Mouse (Mus musculus) liver, adult (tissue): ENCODE measurements around the gene Lypd6b.

Source experiments
- GATA4 ChIP-seq: IDR thresholded peaks from 2 replicates; pipeline ENCODE4 v1.6.1; 2014; ENCODE audit warnings: mild to moderate bottlenecking, low read length; ENCODE audit not compliant: insufficient replicate concordance

The Lypd6b gene

DNA sequence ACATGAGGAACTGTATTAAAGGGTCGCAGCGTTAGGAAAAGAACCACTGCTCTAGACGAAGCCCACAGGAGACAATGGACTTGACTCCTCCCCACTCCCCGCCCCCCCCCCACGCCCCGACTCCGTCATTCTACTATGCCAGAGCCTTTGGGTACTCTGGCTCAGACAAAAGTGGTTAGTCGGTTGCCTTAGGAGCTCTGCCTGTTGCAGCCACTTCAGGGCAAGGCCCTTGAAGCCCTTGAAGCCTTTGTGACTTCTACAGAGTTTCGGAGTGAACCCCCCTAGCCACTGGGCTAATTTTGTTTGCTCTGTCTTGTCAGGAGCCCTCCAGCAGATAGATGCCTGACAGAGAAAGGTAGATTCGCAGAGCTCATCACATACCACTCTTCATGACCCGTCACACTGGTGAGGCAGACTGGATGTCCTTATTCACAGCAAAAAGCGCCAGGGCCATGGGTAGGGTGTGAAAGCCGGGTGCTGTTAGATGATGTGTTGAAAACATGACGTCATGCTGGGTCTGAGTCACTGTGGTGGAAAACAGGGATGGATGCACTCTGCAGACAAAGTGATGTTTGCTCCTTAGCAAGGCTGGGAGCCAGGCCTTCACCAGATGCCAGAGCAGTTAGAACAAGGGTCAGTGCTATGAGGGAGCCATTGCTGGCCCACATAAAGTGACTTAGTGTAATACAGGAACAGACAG, 10.1 kb downstream of the Lypd6b start:
- no peak for TF ChIP-seq GATA4

DNA sequence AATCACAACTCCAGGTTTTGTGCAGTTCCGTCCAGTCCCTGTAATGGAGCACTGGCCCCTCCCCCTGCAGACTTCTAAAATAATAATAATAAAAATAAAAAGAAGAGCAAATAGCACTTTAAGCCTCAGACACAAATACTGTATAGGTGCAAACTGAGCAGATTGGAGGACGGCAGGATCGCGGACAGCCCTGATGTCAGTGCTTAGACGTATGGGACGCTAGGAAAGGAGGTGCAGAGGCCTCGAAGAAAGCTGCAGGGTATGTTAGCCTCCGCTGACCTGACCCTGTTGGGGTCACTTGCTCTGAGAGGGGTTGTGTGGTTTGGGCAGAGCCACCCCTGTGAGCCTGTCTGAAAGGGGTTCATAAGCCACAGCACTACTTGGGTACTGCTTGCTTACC, 17.0 kb downstream of the Lypd6b start:
- no peak for TF ChIP-seq GATA4

DNA sequence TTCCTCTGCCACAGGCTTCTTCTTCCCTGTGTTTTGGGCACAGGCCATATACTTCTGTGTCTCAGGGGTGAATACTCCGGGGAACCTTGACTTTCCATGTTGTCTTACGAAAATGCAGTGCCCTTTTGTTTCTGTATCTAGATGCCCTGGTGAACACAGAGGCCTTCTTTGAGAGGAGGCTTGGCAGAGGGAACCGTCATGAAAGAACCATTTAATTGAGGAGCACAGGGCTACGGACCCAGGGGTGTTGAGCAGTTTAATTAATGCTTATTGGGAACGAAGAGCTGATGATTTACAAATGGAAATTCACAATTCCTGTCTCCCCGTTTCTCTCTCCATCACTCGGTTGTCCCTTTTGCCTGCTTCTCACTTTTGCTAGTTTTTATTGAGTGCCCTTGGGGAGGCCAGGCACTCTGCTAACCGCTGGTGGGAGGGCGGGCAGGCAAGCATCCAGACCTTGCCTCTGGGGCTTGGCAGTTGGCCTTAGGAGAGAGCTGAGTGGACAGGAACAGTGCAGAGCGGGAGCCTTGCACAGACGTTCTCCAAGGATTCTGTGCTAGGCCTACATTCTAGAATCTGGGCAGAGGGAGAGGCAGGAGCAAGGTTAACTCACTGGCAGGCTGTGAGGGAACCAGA, 18.4 kb downstream of the Lypd6b start:
- TF ChIP-seq GATA4 = no peak

DNA sequence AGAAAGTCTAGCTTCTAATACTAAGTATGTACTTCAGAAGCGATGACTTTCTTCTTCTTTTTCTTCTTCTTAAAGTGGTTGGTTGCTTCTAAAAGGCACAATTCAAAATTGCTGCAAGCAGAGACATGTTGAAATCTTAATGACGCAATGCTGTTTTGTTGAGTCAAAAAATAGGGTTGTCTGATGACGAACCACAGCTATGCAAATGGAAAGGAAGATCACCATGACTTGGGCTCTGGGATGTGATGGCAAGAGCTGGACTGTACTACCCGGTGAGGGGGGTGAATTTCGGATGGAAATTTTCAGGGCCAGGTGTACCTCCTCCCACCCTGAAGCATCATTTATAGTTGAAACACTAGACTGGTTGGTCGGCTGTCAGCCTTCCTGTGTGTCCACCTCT, 22.0 kb downstream of the Lypd6b start:
- no peak for TF ChIP-seq GATA4

DNA sequence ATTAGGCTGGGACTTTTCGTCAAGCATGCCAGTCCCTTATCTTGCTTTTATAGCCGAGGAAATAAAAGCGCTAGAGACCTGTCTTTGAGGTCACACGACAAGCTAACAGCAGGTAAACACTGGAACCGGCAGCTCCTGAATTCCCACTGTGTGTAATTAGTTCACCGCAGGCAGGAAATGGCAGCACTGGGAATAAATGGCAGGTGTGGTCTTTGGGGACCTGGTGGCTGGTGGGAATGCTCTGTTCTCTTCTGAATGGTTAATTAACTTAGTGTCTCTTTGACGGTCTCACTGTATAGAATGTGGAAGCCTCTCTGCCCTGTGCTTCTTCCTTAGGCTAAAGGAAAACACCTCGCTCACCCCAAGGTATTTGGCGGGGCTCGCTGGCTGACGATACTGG, 23.9 kb downstream of the Lypd6b start:
- TF ChIP-seq GATA4 = no peak

DNA sequence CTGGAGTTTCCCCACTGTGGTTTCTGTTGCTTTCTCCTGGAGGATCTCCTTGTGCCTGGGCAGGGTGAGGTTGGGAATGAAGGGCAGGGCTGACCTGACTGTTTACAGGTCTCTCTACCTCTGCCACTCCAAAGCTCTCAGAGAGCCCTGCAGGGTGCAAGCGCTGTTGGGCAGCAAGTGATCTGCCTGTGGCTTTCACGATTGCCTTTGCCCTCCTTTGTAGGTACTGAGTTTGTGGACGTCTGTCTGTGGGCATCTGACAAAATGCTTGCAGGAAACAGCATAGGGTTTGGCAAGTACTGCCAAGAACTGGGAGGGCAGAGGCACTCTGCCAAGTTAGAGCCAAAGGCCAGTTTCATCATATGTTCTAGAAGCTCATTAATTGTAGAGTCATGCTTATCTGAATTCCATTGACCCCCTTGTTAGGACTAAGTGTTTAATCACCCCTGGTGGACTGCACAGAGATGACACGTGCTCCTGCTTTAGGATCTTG, 24.4 kb downstream of the Lypd6b start:
- no peak for TF ChIP-seq GATA4

DNA sequence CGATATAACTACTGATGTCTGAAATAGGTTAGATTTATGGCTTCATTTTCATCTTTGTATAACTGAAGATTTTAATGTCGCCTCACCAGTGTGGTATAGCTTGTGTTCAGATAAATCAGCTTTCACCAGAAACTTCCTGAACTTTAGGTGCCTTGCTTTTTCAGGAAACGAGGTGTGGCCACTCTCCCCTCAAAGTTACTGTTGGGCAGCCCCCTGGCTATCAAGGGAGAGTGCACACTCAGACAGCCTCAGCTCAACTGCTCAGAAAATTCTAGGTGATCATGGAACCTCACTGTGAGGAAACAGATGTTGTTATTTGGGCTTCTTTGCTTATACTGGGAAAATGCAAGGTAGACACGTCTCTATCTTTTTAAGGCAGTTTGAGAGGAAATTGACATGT, 25.7 kb downstream of the Lypd6b start:
- TF ChIP-seq GATA4 = no peak

DNA sequence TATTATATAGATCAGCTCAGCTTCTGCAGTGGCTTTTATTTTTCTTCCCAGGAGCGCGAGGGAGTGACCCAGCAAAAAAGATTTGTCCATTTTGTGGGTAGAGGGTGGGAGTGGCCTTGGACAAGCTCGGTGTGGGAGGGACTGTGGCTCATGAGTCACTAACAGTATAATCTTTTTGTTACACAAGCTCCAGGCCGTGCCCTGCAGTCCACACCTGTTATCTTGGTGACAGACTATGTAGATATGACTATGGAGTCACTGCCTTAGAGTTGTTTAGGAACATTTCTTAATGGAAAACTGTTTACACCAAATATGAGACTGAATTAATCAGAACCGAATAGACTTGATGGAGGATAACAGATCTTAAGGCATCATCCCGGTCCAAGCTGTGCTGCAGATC, 26.5 kb downstream of the Lypd6b start:
- TF ChIP-seq GATA4 = no peak

DNA sequence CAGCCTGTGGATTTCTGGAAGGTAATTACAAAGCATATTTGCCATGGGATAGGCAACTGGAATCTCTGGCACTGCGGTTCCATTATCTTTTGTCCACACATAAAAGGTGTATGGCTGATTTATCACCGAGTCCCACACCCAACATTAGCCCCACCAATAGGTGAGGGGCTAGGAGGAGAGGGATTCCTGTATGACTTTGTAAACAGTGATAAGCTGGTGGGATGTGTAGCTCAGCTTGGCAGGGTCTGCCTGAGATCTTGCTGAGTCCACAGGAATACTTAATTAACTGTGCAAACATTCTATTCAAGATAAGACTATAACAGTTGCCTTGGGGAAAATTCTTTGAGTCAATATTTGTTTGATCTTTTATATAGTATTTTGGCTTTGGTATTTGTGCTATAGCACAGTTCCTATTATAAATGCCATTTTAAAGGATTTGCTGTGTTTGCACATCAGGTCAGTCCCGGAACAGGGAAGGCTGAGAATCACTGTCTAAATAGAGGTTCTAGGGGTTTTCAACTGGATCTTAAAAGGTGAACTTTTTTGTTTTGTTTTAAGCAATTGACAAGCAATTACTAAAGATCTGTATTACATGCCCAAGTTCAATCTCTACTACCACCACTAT, 28.3 kb downstream of the Lypd6b start:
- no peak for TF ChIP-seq GATA4

DNA sequence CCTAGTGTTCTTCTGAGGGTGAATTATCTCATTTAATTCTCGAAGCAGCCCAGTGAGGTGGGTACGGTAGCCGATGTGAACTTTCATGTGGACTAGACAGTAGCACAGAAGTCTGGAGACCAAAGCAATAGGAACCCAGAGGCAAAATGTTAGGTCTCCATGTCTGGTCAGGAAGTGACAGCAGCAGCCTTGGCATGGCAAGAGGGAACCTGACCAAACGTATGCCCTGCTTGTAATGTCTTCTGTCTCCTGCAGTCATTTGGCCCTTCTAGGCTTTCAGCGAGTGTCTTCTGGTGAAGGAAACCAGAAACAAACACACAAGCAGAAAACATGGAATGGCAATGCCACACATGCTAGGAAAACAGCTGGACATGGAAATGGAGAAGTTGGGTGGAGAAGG, 29.1 kb downstream of the Lypd6b start:
- no peak for TF ChIP-seq GATA4

DNA sequence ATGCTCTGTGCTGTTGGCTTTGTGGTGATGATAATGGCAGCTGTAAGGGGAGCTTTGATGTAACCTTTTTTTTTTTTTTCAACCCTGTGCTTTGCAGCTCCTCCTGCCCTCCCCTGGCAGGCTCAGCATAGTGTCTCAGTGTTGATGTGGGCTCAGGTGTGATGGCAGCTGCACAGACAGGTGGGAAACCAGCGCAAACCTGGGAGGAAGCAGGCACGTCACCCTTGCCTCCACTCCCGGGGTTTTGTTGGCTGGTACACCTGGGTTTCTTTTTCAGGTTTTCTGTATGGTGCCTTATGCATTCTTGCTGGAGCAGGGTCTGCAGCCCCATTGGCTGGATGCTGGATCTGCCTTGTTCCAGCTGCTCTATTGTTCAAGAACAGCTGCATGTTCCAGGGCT, 29.7 kb downstream of the Lypd6b start:
- no peak for TF ChIP-seq GATA4

DNA sequence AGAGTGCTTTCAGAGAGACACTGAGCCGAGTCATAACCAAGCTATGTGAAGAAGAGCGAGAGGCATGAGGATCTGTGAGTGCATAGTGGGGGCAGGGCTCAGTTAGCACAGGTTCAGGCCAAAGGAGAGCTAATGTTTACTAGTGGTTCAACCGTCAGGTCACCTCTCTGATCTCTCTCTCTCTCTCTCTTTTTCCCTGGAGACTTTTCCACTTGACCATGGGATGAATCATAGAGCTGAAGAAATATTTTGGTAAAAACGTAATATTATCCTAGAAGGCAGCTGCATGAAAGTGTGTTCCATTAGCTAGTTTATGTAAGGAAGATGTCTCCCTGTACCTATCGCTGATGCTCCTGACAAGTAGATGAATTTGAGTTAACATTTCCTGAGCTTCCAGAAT, 30.6 kb downstream of the Lypd6b start:
- TF ChIP-seq GATA4 = no peak

DNA sequence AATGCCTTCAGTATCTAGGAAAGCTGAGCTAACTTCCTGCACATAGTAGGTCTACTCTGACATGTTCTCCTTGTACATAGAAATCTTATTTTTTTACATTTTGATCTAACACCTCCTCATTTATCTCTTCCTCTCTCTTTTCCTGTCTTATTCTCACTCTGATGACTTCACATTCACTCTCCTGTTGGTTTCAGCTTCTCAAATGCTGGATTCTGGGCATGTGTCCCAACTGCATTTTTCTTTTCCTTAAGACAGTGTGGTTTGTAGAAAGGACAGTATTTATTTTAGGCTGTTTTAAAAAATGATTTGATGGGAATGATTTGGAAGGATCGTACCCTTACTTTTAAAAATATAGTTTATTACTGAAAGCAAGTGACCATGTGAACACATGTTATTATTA, 34.8 kb downstream of the Lypd6b start:
- TF ChIP-seq GATA4 = no peak

DNA sequence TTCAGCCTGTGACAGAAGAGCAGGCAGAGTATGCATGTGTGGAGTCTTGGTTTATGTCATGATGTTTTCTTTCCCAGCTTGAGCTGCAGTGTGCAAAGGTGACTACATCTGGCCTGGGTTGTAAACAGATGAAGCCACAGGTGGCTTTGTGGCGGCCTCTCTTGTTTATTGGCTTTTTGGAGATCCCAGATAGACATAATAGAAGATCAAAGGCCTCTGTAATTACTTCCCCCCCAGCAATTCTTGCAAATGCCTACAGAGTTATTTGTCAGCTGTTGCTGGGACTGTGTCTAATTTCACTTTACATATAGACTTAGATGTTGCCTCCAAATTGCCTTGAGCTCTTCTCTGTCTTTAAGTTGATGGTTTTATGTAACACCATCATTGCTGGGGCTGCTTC, 38.1 kb downstream of the Lypd6b start:
- no peak for TF ChIP-seq GATA4

DNA sequence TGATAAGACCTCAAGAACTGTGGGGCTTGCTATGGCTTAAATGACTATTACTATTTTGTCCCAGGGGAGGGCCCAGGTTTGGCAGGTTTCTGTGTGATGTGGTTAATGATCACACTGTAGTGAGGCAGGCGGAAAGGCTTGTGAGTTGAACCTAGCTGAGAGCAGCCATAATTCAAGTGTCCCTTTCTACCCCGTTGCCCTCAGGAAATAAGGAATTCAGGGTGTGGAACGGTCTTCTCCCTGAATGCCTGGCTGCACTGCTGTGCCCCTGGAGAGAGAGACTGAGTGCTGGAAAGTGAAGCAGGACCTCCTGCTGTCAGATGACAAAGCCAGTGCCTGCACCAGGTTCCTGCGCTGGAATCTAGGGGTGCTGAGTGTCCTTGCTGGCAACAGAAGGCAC, 40.3 kb downstream of the Lypd6b start:
- no peak for TF ChIP-seq GATA4

DNA sequence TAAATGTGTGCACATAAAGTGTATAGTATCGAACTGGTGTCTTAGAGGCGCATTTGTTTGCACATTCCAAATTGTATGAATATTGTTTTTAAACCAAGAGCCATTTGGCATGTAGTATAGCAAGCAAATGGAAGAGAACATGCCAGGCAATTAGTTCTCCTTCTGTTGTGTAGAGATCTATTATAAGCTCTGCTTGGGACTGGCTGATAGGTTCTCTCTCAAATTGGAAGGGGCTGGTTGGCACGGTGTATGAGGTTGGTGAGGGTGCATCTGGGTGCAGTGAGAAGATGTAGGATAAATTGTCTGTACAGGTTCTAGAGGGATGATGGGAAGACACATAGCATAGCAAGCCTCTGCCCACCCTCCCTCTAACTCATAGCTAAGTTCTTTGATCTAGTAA, 42.9 kb downstream of the Lypd6b start:
- no peak for TF ChIP-seq GATA4

DNA sequence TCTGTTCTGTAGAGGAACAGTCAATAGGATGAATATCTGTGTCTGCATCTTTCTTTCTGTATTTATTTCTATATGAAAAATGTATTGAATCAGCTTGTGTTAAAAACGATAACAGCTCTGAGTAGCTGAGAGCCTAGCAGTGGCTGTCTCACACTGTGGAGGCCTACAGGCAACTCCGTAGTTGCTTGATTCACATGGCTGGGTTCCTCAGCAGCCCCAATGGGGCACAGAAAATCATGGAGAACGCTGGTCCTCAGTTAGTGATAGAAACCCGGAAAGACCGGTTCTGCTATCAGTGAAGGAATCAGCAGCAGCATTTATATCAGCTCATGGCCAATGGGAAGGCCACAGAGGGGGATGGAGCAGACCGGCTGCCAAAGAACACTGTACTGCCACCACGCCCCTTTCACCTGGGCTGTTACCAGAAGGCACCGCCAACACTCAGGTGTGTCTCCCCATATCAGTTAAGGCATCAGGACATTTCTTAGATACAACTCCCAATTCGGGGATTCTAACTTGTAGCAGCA, 44.9 kb downstream of the Lypd6b start:
- TF ChIP-seq GATA4 = no peak
